Mouse (Mus musculus): ENCODE results near the gene Astn2. TPM values are rescaled to one million over a fixed set of nuclear protein-coding genes. Genes with fewer than 3 reads are reported as not detected.

The Astn2 gene
- polyA plus RNA-seq, 1 experiment from 2014 or later = 1.9 TPM

DNA sequence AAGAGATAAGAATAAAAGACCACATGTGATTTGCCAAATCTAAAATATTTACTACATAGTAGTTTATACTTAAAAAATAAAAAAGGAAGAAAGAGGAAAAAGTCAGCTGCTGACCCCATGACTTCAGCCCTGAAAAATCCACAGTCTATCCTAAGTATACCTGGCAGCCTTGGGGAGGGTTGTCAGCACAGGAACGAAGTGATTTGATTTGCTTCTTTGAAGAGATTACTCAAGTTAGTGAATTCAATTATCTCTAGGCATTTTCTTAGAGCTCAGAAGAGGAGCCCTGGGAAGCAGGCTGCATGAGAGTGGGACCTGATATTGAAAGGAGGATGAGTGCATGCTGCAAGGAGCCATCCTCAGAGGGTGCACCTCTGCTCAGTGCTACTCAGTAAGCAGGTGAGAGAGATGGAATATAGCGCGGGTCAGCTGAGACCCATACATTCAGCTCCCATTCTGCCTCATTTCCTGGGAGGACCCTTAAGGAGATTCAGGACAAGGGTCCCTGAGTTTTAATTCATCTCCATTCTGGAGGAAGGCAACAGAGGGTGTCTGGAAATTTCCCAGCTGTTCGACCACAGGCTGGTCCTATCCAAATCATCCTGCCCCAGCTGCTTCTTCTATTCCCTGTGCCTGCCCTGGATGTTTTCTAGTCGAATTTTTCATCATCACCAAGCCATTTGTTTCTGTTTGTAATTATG, 646.1 kb downstream of the Astn2 start:
- Histone ChIP-seq H3K27me3 (no peaks in the 10 kb centered on the region), H3K9ac (no peak overlapping the region), H3K9me3 (no peaks in the 10 kb centered on the region), H3K4me2 (replicated peaks) (no peak overlapping the region), H3K27ac (no peak overlapping the region), H3K4me1 (no peaks in the 10 kb centered on the region), H3K4me3 (no peak overlapping the region), H3K36me3 (no peaks in the 10 kb centered on the region)
- 66% methylated on average over 5 of the region's 5 CpGs for WGBS
- ATAC-seq (ENCODE audit: low FRiP score, low read depth) = no peak

DNA sequence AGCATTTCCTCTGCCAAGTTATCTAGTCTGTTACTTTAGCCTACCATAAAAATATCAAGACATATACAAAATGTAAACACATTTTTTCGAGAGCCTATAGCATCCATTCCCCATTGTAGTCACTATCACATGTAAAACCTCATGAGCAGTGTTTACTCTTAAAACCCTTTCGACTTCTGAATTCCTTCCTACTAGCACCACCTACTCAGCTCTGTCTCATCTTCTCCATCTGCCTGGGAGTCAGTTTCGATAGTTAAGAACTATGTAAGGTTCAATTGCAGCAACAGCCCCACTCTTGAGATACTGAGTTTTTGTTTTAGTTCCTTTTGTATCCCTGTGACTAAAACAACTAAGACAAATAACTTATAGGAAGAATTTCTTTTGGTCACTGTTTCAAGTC, 651.5 kb downstream of the Astn2 start:
- WGBS = 89% methylated on average over 3 of the region's 3 CpGs
- H3K4me2 ChIP-seq (replicated peaks) = no peak overlapping the region

DNA sequence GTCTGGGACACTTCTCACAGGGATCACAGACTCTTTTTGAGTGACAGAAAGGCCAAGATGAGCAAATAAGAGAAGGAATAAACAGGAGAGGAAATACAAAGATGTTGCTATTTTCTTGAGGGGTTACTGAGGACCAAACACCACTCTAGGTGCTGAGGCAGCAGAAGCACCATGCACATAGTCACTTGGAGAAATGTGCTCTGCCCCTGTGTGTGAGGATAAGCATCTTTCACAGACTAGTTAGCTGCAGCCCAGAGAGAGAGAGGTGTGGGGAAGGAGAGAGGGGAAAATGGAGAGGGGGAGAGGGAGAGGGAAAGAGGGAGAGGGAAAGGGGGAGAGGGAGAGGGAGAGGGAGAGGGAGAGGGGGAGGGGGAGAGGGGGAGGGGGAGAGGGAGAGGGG, 659.6 kb downstream of the Astn2 start:
- ATAC-seq (ENCODE audit: low FRiP score, low read depth) = no peak
- Histone ChIP-seq H3K4me1 (no peaks in the 10 kb centered on the region), H3K36me3 (no peaks in the 10 kb centered on the region), H3K27me3 (no peaks in the 10 kb centered on the region), H3K9ac (no peak overlapping the region), H3K4me2 (replicated peaks) (no peak overlapping the region), H3K4me3 (no peak overlapping the region), H3K9me3 (no peaks in the 10 kb centered on the region), H3K27ac (no peak overlapping the region)

More for the DNA sequence above, 651.5 kb downstream of the Astn2 start:
- Histone ChIP-seq H3K27me3 (no peaks in the 10 kb centered on the region), H3K4me1 (no peaks in the 10 kb centered on the region), H3K9ac (no peak overlapping the region), H3K4me3 (no peak overlapping the region), H3K27ac (no peak overlapping the region), H3K36me3 (no peaks in the 10 kb centered on the region), H3K9me3 (no peaks in the 10 kb centered on the region)
- ATAC-seq (ENCODE audit: low FRiP score, low read depth) = no peak

DNA sequence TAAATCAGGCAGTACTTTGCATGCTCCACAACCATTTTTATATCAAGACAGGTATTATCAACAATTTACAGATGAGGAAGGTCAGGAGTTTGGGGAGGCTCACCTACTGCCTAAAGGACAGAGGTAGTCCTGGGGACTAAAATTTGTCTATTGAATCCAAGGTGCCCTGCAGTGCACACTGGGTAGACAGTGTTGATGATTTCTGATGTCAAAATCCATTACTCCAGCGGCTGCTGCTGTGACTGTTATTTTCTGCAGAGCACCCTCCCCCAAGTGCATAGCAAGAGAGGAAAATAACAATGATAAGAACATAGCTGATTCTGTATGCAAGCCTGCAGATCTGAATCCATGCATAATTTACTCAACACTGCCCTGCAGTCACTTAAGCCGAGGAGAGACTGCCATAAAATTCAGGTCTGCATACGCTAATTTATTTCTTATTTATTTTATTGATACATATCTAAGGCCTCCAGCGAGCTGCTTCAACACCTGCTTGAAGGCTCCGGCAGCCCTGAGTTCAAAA, 660.3 kb downstream of the Astn2 start:
- ATAC-seq (ENCODE audit: low FRiP score, low read depth) = no peak
- Histone ChIP-seq H3K9ac (no peak overlapping the region), H3K36me3 (no peaks in the 10 kb centered on the region), H3K4me2 (replicated peaks) (no peak overlapping the region), H3K27ac (no peak overlapping the region), H3K27me3 (no peaks in the 10 kb centered on the region), H3K4me3 (no peak overlapping the region), H3K9me3 (no peaks in the 10 kb centered on the region), H3K4me1 (no peaks in the 10 kb centered on the region)
- WGBS = 56% methylated on average over 5 of the region's 5 CpGs

DNA sequence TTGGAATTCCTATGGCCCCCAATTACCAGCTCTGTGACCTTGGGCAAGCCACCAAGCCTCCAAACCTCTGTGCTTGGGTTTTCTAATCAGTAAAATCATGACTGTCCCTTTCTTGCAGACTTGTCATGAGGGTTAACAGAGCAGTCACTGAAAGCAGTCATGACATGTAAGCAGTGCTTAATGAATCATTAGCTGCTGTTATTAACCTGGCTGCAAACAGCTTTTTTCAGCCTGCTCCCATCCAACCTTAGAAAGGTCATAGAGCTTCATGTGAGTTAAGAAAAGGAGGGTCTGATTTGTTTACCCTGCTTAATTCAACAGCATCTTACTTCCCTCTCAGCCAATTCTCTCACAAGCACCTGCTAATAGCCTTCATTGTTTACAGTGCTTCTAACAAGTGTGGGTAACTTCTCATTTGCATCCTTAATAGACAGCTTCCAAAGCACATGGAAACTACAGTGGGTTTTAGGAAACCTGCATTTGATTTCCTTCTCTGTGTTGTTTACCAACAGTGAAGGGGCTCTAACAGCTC, 661.2 kb downstream of the Astn2 start:
- no peaks in the 10 kb centered on the region for H3K9me3 ChIP-seq
- H3K4me2 ChIP-seq (replicated peaks) = no peak overlapping the region
- H3K27me3 ChIP-seq = no peaks in the 10 kb centered on the region
- no peak for ATAC-seq (ENCODE audit: low FRiP score, low read depth)
- no peaks in the 10 kb centered on the region for H3K36me3 ChIP-seq
- H3K4me1 ChIP-seq = no peaks in the 10 kb centered on the region
- no peak overlapping the region for H3K27ac ChIP-seq
- H3K4me3 ChIP-seq = no peak overlapping the region
- H3K9ac ChIP-seq = no peak overlapping the region

DNA sequence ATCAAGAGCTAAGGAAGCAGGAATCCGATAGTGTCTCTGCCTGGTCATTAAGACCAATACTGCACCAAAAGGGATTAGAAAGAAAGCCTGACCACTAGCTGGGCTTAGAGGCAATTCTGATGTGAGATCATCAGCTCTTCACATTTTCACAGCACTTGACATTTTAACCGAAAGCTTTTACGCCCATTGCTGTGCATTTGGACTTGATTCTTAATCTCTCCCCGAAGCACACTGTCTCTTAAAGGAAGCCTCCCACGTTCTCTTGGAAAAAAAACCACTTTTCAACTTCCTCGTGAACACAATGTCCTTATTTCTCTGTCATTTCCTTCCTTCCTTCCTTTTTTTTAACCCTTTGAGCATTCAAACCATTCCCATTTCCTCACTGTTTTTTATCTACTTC, 680.0 kb downstream of the Astn2 start:
- H3K4me2 ChIP-seq (replicated peaks) = no peak overlapping the region
- H3K9ac ChIP-seq = no peak overlapping the region
- 68% methylated on average over 6 of the region's 6 CpGs for WGBS
- no peaks in the 10 kb centered on the region for H3K27me3 ChIP-seq
- no peaks in the 10 kb centered on the region for H3K9me3 ChIP-seq
- no peaks in the 10 kb centered on the region for H3K36me3 ChIP-seq
- ATAC-seq (ENCODE audit: low FRiP score, low read depth) = no peak
- H3K27ac ChIP-seq = no peak overlapping the region
- no peak overlapping the region for H3K4me3 ChIP-seq
- H3K4me1 ChIP-seq = no peaks in the 10 kb centered on the region

DNA sequence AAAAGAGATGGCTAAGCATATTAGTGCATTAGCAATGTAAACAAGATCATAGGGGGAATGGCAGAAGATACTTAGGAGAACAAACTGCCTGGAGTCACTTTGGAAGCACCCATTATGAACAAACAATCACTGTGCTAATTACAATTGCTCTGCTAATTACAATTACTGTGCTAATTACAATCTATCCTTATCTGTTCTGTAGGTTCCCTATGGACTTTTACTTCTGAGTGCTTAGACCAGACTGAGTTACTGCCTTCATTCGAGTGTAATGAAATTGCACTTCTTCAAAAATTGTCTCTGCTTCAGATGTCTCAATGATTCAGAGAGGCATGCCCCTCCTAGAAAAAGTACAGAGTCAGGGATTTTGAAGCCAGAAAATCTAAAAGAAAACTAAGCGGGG, 684.8 kb downstream of the Astn2 start:
- H3K4me1 ChIP-seq = no peaks in the 10 kb centered on the region
- no peak for ATAC-seq (ENCODE audit: low FRiP score, low read depth)
- no peaks in the 10 kb centered on the region for H3K27me3 ChIP-seq
- H3K9ac ChIP-seq = no peak overlapping the region
- H3K4me2 ChIP-seq (replicated peaks) = no peak overlapping the region
- no peaks in the 10 kb centered on the region for H3K9me3 ChIP-seq
- H3K36me3 ChIP-seq = no peaks in the 10 kb centered on the region
- H3K4me3 ChIP-seq = no peak overlapping the region
- H3K27ac ChIP-seq = no peak overlapping the region
- WGBS = 70% methylated on average over 2 of the region's 2 CpGs

DNA sequence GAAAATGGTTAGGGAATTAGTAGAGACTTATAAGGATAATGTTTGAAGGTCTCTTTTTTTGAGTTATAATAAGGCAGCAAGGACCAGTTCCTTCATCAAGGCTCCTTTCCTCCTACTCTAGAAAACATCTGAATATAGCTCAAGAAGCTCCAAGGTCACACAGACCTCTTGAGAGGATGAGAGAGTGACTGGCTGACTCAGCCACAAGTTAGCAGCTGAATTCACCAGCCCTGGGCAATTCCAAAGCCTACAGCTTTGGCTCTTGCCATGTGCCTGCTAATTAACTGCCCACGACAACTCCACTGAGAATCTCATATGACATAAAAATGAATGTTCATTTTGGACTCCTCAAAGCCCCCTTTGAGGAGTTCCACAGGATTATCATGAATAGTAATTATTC, 686.5 kb downstream of the Astn2 start:
- Histone ChIP-seq H3K4me3 (no peak overlapping the region), H3K9me3 (no peaks in the 10 kb centered on the region), H3K4me1 (no peaks in the 10 kb centered on the region), H3K4me2 (replicated peaks) (no peak overlapping the region), H3K9ac (no peak overlapping the region), H3K36me3 (no peaks in the 10 kb centered on the region), H3K27me3 (no peaks in the 10 kb centered on the region), H3K27ac (no peak overlapping the region)
- ATAC-seq (ENCODE audit: low FRiP score, low read depth) = no peak
- 61% methylated on average over 1 of the region's 1 CpGs for WGBS

DNA sequence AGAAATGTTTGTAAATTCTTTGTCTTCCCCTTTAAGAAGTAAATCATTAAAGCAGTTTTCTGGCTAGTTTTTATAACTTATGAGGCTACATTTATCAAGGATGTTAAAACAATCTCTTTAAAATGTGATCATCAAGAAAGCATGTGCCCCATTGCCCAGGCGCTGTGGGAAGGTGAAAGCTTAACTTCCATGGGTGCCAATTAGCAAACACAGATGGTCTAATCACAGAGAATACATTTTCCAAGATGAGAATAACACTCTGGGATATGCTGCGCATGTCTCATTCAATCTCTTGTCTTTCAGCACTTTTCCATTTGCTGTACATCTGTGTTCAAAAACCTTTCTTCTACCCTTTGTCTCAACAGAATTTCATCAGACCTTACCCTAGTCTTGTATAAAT, 688.3 kb downstream of the Astn2 start:
- Histone ChIP-seq H3K4me3 (no peak overlapping the region), H3K27me3 (no peaks in the 10 kb centered on the region), H3K4me2 (replicated peaks) (no peak overlapping the region), H3K36me3 (no peaks in the 10 kb centered on the region), H3K4me1 (no peaks in the 10 kb centered on the region), H3K9ac (no peak overlapping the region), H3K9me3 (no peaks in the 10 kb centered on the region), H3K27ac (no peak overlapping the region)
- 85% methylated on average over 2 of the region's 2 CpGs for WGBS
- no peak for ATAC-seq (ENCODE audit: low FRiP score, low read depth)

DNA sequence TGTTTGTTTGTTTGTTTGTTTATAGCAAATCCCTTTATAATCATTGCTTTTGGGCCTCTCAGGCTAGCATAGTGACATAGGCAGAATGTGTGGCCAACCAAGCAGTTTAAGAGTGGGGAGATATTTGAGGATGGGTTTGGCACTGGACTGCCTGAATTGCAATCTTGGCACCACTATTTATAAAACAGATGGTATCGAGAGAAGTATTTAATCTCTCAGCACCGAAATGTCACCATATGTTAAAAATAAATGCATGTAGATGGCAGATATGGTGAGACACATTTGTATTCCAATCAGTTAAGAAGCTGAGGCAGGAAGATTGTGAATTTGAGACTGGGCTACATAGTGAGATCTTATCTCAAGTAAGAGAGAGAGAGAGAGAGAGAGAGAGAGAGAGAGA, 692.7 kb downstream of the Astn2 start:
- no peak overlapping the region for H3K4me3 ChIP-seq
- H3K9me3 ChIP-seq = no peaks in the 10 kb centered on the region
- WGBS = 91% methylated on average over 2 of the region's 2 CpGs
- no peak overlapping the region for H3K27ac ChIP-seq
- H3K9ac ChIP-seq = no peak overlapping the region
- H3K27me3 ChIP-seq = no peaks in the 10 kb centered on the region
- H3K36me3 ChIP-seq = no peaks in the 10 kb centered on the region
- H3K4me1 ChIP-seq = no peaks in the 10 kb centered on the region
- ATAC-seq (ENCODE audit: low FRiP score, low read depth) = no peak
- no peak overlapping the region for H3K4me2 ChIP-seq (replicated peaks)

DNA sequence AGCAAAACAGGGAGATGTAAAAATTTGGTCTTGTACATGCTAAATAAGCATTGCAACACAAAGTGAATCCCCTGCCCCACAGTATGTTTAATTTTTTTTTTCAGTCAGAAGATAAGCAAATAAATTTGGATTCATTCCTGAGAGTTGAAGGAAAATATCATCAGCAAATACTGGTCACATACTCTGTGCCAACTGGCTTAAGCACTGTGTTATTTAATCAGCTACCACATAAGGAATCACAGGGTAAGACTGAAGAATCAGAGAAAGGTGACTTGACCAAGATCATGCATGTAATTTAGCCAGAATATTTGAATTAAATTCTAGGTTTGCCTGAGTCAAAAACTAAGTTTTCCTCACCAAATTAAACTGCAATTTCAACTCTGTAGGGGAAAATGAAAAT, 693.8 kb downstream of the Astn2 start:
- ATAC-seq (ENCODE audit: low FRiP score, low read depth) = no peak
- H3K9ac ChIP-seq = no peak overlapping the region

DNA sequence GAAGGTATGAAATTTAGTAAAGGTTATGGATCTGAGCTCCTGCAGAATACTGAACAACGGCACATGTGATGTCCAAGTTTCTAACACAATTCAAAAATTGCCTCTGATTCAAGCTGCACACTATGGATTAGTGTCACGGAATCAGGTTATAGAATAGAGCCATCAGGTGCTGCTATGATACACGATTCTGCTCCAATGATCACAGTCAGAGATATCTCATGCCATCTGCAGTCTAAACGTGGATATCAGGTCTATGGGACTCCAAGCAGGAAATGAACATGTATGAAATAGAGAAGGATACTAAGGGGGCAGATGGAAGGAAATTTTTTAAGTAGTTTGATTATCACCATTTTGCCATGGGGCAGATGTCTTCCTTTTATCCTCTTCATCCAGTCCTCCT, 702.6 kb downstream of the Astn2 start:
- Histone ChIP-seq H3K4me3 (no peak overlapping the region), H3K4me1 (no peaks in the 10 kb centered on the region), H3K27ac (no peak overlapping the region), H3K36me3 (no peaks in the 10 kb centered on the region), H3K9ac (no peak overlapping the region), H3K4me2 (replicated peaks) (no peak overlapping the region), H3K27me3 (no peaks in the 10 kb centered on the region), H3K9me3 (no peaks in the 10 kb centered on the region)
- 77% methylated on average over 4 of the region's 4 CpGs for WGBS
- no peak for ATAC-seq (ENCODE audit: low FRiP score, low read depth)

More for the DNA sequence above, 693.8 kb downstream of the Astn2 start:
- Histone ChIP-seq H3K9me3 (no peaks in the 10 kb centered on the region), H3K4me3 (no peak overlapping the region), H3K27ac (no peak overlapping the region), H3K36me3 (no peaks in the 10 kb centered on the region), H3K27me3 (no peaks in the 10 kb centered on the region), H3K4me2 (replicated peaks) (no peak overlapping the region), H3K4me1 (no peaks in the 10 kb centered on the region)

DNA sequence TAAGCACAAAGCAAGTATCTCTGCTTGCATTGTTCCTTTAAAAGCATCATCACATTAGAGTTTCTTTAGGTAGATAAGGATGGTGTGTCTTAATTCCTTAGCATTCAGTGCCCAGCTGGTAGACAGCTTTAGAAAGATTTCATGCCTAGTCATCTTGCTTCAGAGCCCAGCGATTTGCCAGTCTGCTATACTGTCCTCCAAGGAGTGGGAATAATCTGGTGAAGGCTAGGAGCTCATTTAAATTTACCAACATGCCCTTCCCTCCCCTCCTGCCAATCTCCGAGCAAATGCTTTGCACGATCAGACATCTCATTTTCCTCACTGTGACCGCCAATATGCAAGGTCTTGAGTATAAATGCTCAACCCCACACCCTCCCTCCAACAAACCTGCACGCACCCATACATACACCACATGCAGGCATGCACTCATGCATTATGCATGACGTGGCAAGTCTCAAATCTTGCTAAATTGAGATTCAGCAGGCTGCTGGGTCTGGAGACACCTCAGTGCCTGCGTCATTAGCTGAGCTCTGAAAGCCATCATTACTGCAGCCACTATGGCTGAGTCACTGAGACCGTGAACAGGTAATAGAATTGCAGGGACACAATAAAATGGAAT, 704.6 kb downstream of the Astn2 start:
- no peak for ATAC-seq (ENCODE audit: low FRiP score, low read depth)
- Histone ChIP-seq H3K9me3 (no peaks in the 10 kb centered on the region), H3K36me3 (no peaks in the 10 kb centered on the region), H3K9ac (no peak overlapping the region), H3K27ac (no peak overlapping the region), H3K4me1 (no peaks in the 10 kb centered on the region), H3K27me3 (no peaks in the 10 kb centered on the region), H3K4me2 (replicated peaks) (no peak overlapping the region), H3K4me3 (no peak overlapping the region)
- 52% methylated on average over 8 of the region's 8 CpGs for WGBS
